Mouse (Mus musculus): ENCODE results near the gene Ttll12.

GRCm38 (mm10) chr15:83532606-83533005 is 62.4 kb downstream of the Ttll12 start:
- TF ChIP-seq CTCF (IDR thresholded peaks at IDR 0.05; ENCODE audit: borderline replicate concordance, extremely low read depth, insufficient read depth, insufficient read length) (no peak), POLR2A (IDR thresholded peaks at IDR 0.05; ENCODE audit: borderline replicate concordance, extremely low read depth, insufficient read depth, insufficient read length, poor library complexity, severe bottlenecking) (no peak)
